Mouse (Mus musculus) small intestine, adult 2 months (tissue): Measurements from ENCODE around the gene Pus3. TPM values are rescaled to one million over a fixed set of nuclear protein-coding genes. Genes with fewer than 3 reads are reported as not detected.

Source experiments
- H3K27ac ChIP-seq: fragments of 200-500 bp; 2 replicates; pipeline ENCODE4 v1.5.1; 2012; ENCODE audit warnings: low read depth, low read length, control low read depth, inconsistent platforms; ENCODE audit not compliant: insufficient read depth
- H3K27me3 ChIP-seq: fragments of 200-500 bp; 2 replicates; pipeline ENCODE4 v1.6.1; 2012; ENCODE audit warnings: mild to moderate bottlenecking, moderate library complexity, low read length, inconsistent platforms; ENCODE audit not compliant: control insufficient read depth, insufficient read depth
- H3K36me3 ChIP-seq: fragments of 200-500 bp; 2 replicates; pipeline ENCODE4 v1.6.1; 2012; ENCODE audit warnings: mild to moderate bottlenecking, low read length, control low read depth, inconsistent platforms; ENCODE audit not compliant: control insufficient read depth, insufficient read depth
- H3K4me1 ChIP-seq: fragments of 200-500 bp; 2 replicates; pipeline ENCODE4 v1.6.1; 2012; ENCODE audit warnings: low read length, inconsistent platforms, mixed read lengths; ENCODE audit not compliant: control insufficient read depth, insufficient read depth, insufficient read length
- H3K4me3 ChIP-seq: fragments of 200-500 bp; 2 replicates; pipeline ENCODE4 v1.5.1; 2012; ENCODE audit warnings: low read depth, mild to moderate bottlenecking, control low read depth, inconsistent platforms, low read length, moderate library complexity
- CTCF ChIP-seq: fragments of 200-500 bp; IDR thresholded peaks from 2 replicates; pipeline ENCODE4 v1.5.1; 2012; ENCODE audit warnings: low read depth, mild to moderate bottlenecking, control low read depth, inconsistent platforms, low read length, moderate library complexity, mixed read lengths; ENCODE audit not compliant: insufficient replicate concordance, insufficient read length; ENCODE audit errors: extremely low read depth
- POLR2A ChIP-seq: fragments of 200-500 bp; IDR thresholded peaks from 2 replicates; pipeline ENCODE4 v1.6.1; 2012; ENCODE audit warnings: low read depth, mild to moderate bottlenecking, control low read depth, inconsistent platforms, low read length, moderate library complexity
- WGBS: fragments of 180-500 bp; shearing (Covaris S2); methylation state at CpG from one replicate; pipeline ENCODE4 v1.1.7; 2018; 5-methylcytosine and 5-hydroxymethylcytosine counted together
- polyA plus RNA-seq: library from polyadenylated mRNA; depleted of rRNA; stranded (reverse); fragments of >200 nt; gene quantifications from 2 replicates; pipeline ENCODE4 v1.2.3, GENCODE M21; 2012

Gene Pus3
- polyA plus RNA-seq, 1 experiment: 0.41 TPM

DNA sequence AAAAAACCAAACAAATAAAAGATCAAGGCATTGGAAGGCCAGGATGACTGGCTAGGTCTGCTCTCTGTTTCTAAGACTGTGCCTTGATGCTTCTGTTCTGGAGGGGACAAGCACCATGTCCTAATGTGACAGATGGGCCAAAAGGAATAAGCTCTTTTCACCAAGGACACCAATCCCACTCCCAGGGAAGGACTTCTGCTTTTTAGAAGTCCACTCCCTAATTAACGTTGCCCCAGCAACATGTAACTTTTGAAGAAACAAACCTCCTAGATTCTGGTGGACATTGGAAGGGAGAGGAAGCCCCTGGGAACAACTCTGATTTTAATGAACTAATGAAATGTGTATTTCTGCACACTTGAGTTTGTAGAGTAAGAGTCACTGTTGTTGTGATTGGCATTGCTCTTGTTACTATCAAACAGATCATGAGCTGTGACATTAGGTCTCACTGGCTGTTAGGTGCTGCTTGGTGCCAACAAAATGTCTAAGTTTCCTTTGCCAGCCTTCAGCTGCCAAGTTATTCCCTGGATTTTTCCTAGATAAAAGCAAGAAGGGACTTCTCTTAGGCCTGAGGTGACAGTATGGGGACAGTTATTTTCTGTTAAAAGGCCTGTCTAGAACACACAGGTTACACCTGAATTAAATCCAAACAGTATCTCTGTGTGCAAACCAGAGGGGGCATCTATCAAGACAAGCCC, 35.4 kb upstream of the Pus3 start:
- WGBS: 92% methylated on average over 1 of the region's 1 CpGs
- Histone ChIP-seq H3K4me3 (no peak overlapping the region), H3K36me3 (no peaks in the 10 kb centered on the region), H3K27me3 (no peaks in the 10 kb centered on the region), H3K4me1 (peaks cover 5% of the 10 kb centered on the region; the same call in 1 of the 2 replicates), H3K27ac (no peak overlapping the region)
- TF ChIP-seq CTCF: no peak
- TF ChIP-seq POLR2A: no peak

DNA sequence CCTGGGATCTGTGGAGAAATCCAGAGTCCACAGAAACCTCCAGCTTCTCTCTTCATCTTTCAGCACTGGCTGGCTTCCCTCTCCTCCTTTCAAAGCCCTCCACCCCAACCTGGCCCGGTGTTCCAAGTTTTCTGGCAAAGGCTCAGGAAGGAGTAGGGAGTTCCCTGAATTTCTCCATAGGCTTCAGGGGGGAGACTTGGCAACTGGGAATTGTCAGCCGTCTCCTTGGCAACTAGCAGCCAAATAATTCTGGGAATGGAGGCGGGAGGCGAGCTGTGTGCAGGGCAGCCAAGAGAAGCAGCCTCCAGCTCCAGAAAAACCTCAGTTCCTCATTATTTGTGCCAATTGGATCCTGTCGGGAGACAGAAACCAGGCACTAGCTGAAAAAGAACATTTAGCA, 34.9 kb upstream of the Pus3 start:
- Histone ChIP-seq H3K27ac (no peak overlapping the region), H3K4me3 (no peak overlapping the region), H3K27me3 (no peaks in the 10 kb centered on the region), H3K36me3 (no peaks in the 10 kb centered on the region), H3K4me1 (peaks cover 5% of the 10 kb centered on the region; the same call in 1 of the 2 replicates)
- 63% methylated on average over 5 of the region's 5 CpGs for WGBS
- TF ChIP-seq CTCF (no peak), POLR2A (no peak)

DNA sequence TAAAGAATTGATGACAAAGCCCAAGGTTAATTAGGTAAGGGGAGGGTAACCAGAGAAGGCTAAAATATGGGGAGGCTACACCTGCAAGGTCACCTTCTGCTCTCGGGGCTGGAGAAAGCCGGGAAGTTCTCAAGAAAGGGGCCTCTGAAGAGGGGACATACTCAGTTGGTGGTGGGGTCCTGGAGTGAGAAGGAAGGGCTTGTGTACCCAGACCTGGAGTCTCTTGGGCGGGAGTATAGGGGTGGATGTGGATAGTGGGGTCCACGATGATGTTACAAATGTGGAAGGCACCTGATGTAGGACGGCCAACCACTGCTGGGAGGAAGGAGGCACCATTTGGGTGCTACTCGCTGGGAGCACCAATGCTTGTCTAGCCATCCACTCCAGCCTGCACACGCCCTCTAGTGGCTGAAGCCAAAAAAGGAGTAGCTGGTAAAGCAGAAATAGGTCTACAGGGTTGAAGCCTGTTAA, 34.4 kb upstream of the Pus3 start:
- Histone ChIP-seq H3K4me3 (no peak overlapping the region), H3K27ac (no peak overlapping the region), H3K4me1 (peaks cover 5% of the 10 kb centered on the region; the same call in 1 of the 2 replicates), H3K27me3 (no peaks in the 10 kb centered on the region), H3K36me3 (no peaks in the 10 kb centered on the region)
- TF ChIP-seq CTCF (peak; percentile 77; the same call in 1 of the 2 replicates), POLR2A (no peak)
- 29% methylated on average over 7 of the region's 7 CpGs for WGBS

DNA sequence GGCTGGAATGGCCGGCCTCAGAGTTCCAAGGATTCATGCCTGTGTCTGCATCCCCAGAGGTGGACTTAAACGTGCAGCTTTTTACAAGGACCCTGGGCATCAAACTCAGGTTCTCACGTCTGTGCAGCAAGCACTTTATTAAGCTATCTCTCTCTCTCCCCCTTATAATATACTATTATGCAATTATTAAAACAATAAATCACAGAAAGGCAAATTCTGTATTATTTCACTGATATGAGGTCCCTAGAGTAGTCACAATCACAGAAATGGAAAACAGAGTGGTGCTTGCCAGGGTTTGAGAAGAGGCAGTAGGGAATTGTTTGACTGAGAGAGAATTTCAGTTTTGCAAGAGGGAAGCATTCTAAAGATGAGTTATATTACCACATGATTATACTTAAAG, 29.3 kb upstream of the Pus3 start:
- no peaks in the 10 kb centered on the region for H3K4me1 ChIP-seq
- 64% methylated on average over 3 of the region's 3 CpGs for WGBS
- no peak overlapping the region for H3K4me3 ChIP-seq
- no peak overlapping the region for H3K27ac ChIP-seq
- TF ChIP-seq CTCF (no peak), POLR2A (no peak)
- no peaks in the 10 kb centered on the region for H3K36me3 ChIP-seq
- H3K27me3 ChIP-seq: no peaks in the 10 kb centered on the region

DNA sequence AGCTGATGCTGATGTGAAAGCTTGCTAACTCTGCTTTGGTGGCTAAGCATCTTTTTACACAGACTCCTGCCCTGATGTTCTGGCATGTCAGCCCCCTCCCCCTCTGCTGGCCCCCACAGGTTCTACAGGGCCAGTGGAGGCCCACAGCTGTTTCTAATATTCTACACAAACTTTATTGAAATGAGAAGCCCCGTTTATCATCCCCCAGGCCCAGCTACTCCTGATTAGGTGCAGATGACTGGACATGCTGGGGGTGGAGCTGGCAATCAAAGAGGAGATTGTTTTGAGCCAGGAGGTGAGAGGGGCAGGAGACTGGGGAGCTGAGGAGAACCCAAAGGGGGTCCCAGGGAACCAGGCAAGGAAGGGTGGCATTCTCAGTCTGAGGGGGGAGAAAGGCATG, 28.6 kb upstream of the Pus3 start:
- TF ChIP-seq POLR2A (no peak), CTCF (no peak)
- no peak overlapping the region for H3K4me3 ChIP-seq
- no peaks in the 10 kb centered on the region for H3K4me1 ChIP-seq
- 9% methylated on average over 1 of the region's 1 CpGs for WGBS
- no peaks in the 10 kb centered on the region for H3K27me3 ChIP-seq
- no peaks in the 10 kb centered on the region for H3K36me3 ChIP-seq
- no peak overlapping the region for H3K27ac ChIP-seq

DNA sequence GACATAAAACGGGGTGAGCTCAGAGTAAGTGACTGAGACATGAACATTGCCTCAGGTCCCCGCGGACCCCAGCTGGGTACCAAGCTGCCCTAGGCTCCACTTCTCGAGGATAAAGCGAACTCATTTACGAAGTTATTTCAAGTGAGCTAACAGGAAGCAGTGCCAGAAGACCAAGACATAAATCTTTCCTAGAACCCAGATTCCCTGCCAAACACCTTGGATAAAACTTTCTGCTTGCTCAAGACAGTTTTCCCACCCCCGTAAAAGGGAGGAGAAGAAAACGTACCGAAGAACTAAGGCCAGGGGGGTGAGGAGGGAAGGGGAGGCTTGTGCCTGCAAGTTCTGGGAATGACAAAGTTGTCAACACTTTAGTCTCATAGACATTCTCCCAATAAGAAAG, 25.1 kb upstream of the Pus3 start:
- Histone ChIP-seq H3K4me1 (peaks cover 2% of the 10 kb centered on the region; the same call in 1 of the 2 replicates), H3K36me3 (no peaks in the 10 kb centered on the region), H3K27me3 (no peaks in the 10 kb centered on the region), H3K4me3 (no peak overlapping the region), H3K27ac (no peak overlapping the region)
- 81% methylated on average over 9 of the region's 9 CpGs for WGBS
- no peak for TF ChIP-seq CTCF
- TF ChIP-seq POLR2A: no peak

DNA sequence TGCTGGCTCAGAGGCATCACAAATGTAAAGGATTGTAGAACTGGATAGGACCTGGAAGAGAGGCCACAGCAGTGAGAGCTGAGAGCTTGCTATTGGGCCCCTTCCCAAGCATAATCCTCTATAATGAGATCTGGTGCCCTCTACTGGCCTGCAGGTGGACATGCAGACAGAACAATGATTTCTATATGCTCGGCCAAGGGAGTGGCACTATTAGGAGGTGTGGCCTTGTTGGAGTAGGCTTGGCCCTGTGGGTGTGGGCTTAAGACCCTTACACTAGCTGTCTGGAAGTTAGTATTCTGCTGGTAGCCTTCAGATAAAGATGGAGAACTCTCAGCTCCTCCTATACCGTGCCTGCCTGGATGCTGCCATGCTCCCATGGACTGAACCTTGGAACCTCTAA, 23.3 kb upstream of the Pus3 start:
- TF ChIP-seq CTCF (peak; percentile 84; the same call in 1 of the 2 replicates), POLR2A (no peak)
- no peak overlapping the region for H3K27ac ChIP-seq
- 6% methylated on average over 2 of the region's 2 CpGs for WGBS
- H3K27me3 ChIP-seq: no peaks in the 10 kb centered on the region
- no peaks in the 10 kb centered on the region for H3K36me3 ChIP-seq
- H3K4me1 ChIP-seq: peaks cover 2% of the 10 kb centered on the region; the same call in 1 of the 2 replicates
- H3K4me3 ChIP-seq: no peak overlapping the region

DNA sequence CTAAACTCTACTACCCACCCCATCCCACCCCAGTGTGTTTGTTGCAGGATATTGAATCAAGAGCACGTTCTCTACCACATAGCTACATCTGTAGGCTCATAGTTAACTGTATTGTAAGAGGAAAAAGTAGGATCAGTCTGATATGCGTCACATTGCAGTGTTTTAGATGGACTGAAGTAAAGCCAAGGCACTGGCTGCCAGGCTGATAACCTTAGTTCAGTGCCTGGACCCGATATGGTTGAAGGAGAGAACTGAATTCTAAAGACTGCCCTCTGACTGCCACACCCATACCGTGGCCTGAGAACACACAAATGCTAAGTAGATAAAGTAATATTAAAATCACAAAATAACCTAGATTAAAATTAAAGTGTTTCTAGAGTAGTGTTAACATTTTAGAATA, 22.5 kb upstream of the Pus3 start:
- no peak overlapping the region for H3K4me3 ChIP-seq
- no peak overlapping the region for H3K27ac ChIP-seq
- no peaks in the 10 kb centered on the region for H3K36me3 ChIP-seq
- TF ChIP-seq POLR2A (no peak), CTCF (no peak)
- 53% methylated on average over 4 of the region's 4 CpGs for WGBS
- peaks cover 2% of the 10 kb centered on the region; the same call in 1 of the 2 replicates for H3K4me1 ChIP-seq
- H3K27me3 ChIP-seq: no peaks in the 10 kb centered on the region
